Mouse (Mus musculus) erythroblast, embryonic 14.5 days (primary cell): Measurements from ENCODE around the gene Hlcs.

Source experiments
- GATA1 ChIP-seq: IDR thresholded peaks from 2 replicates; pipeline ENCODE4 v1.6.1; 2012; ENCODE audit warnings: low read length, inconsistent platforms, mixed read lengths
- TAL1 ChIP-seq: IDR thresholded peaks from 3 replicates; pipeline ENCODE4 v1.6.1; 2012; ENCODE audit warnings: low read length, inconsistent platforms, mixed read lengths

DNA sequence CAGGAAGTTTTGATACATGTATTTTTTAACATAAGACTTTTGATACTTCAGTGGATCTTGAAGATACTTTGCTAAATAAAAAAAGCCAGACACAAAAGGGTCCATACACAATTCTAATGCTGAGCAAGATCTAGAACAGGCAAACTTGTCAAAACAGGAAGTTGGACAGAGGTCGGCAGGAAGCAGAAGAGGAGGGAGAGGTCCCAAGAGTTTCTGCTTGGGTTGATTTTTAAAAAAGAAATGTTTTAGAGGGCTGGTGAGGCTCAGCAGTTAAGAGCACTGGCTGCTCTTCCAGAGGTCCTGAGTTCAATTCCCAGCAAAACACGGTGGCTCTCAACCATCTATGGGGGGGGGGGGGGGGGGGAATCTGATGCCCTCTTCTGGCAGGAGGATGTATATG is 73.2 kb downstream of the Hlcs start:
- TF ChIP-seq TAL1 (no peak), GATA1 (no peak)
